Mouse (Mus musculus) heart, embryonic 14.5 days (tissue): ENCODE measurements at regions not wholly inside any gene's neighbourhood (a gene's known extent, or its start where the extent isn't known, plus 50 kb on each side); places are given as distances from the start of the nearest gene placed in this dataset.
"Not testable (repeated sequence)": the region's sequence is repeated elsewhere in the genome, so short reads cannot be mapped to it uniquely, and the experiment has no call there.

Source experiments
- ATAC-seq: fragments of 200-750 bp; cut with Nextera tagmentation; 2 replicates; pipeline ENCODE4 v1.8.0; 2017; ENCODE audit warnings: low read depth, moderate TSS enrichment; ENCODE audit not compliant: insufficient number of reproducible peaks, insufficient read depth, low FRiP score
- H3K27ac ChIP-seq, 2 experiments: fragments of 200-500 bp in 1 of 2; fragments of 300-500 bp in 1 of 2; sonication (generic) in 1 of 2; replicated peaks in 1 of 2; 2 replicates each; pipeline ENCODE4 v1.5.1; 2012 to 2014; ENCODE audit warnings: low read depth in 2 of 2, low read length in 2 of 2, control low read depth in 1 of 2, mild to moderate bottlenecking in 1 of 2, mixed read lengths in 1 of 2; ENCODE audit not compliant: control insufficient read depth in 1 of 2, insufficient read depth in 1 of 2
- H3K27me3 ChIP-seq: fragments of 300-500 bp; sonication (generic); 2 replicates; pipeline ENCODE4 v1.6.1; 2014; ENCODE audit warnings: mild to moderate bottlenecking, low read length, control low read depth; ENCODE audit not compliant: control insufficient read depth, insufficient read depth
- H3K36me3 ChIP-seq: fragments of 300-500 bp; sonication (generic); 2 replicates; pipeline ENCODE4 v1.6.1; 2014; ENCODE audit warnings: mild to moderate bottlenecking, control low read depth, low read length, mixed read lengths; ENCODE audit not compliant: control insufficient read depth, insufficient read depth
- H3K4me1 ChIP-seq, 2 experiments: fragments of 200-500 bp in 1 of 2; fragments of 300-500 bp in 1 of 2; sonication (generic) in 1 of 2; 2 replicates each; pipeline ENCODE4 v1.6.1; 2012 to 2014; ENCODE audit warnings: low read length in 2 of 2, control low read depth in 1 of 2, mixed read lengths in 1 of 2; ENCODE audit not compliant: control insufficient read depth in 2 of 2, insufficient read depth in 2 of 2
- H3K4me2 ChIP-seq: fragments of 300-500 bp; sonication (generic); 2 replicates; pipeline ENCODE4 v1.6.1; 2014; ENCODE audit warnings: mild to moderate bottlenecking, low read length
- H3K4me3 ChIP-seq, 2 experiments: fragments of 200-500 bp in 1 of 2; fragments of 300-500 bp in 1 of 2; sonication (generic) in 1 of 2; 2 replicates each; pipeline ENCODE4 v1.5.1; 2012 to 2014; ENCODE audit warnings: low read length in 2 of 2, mild to moderate bottlenecking in 2 of 2, control low read depth in 1 of 2, low read depth in 1 of 2, moderate library complexity in 1 of 2; ENCODE audit not compliant: control insufficient read depth in 1 of 2, insufficient read depth in 1 of 2
- H3K9ac ChIP-seq: fragments of 300-500 bp; sonication (generic); 2 replicates; pipeline ENCODE4 v1.6.1; 2014; ENCODE audit warnings: mild to moderate bottlenecking, low read length
- H3K9me3 ChIP-seq: fragments of 300-500 bp; sonication (generic); 2 replicates; pipeline ENCODE4 v1.6.1; 2016; ENCODE audit warnings: low read length, control low read depth; ENCODE audit not compliant: control insufficient read depth
- WGBS: fragments of 180-500 bp; shearing (Covaris S2); extraction: QIAGEN DNeasy Blood & Tissue Kit; methylation state at CpG from one replicate; pipeline ENCODE4 v1.1.7; 2014; 5-methylcytosine and 5-hydroxymethylcytosine counted together

DNA sequence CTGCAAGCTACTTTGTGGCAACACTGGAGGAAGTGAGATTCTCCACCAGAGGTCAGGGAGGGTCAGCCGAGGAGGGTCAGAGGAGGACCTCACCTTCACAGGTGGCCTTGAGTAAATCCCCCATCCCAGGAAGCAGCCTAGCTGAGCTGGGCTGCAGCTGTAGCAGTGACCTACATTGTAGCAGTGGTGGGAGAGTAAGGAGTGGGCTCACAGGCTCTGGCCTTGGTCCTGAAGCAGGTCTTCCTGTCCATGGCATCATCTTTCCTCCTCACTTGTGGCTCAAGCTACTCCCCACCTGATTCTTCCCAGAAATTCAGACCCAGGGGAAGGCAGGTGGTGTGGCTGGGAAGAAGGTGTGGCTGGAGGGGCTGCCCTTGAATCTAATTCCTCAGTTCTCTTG is 84.3 kb downstream of the 1810013L24Rik start:
- ATAC-seq, H3K4me2 ChIP-seq, H3K4me1 ChIP-seq, H3K9me3 ChIP-seq, H3K9ac ChIP-seq, H3K36me3 ChIP-seq, H3K27ac ChIP-seq, H3K4me3 ChIP-seq, H3K27me3 ChIP-seq: not testable (repeated sequence)
- WGBS, result 26% methylated on average over 1 of the region's 1 CpGs

- no peak overlapping the region for H3K4me2 ChIP-seq
- H3K27me3 ChIP-seq, result no peaks in the 10 kb centered on the region
- H3K27ac ChIP-seq, result no peak overlapping the region
- H3K9ac ChIP-seq, result no peak overlapping the region
- H3K36me3 ChIP-seq, result no peaks in the 10 kb centered on the region
- no peaks in the 10 kb centered on the region for H3K4me1 ChIP-seq
- WGBS, result 62% methylated on average over 6 of the region's 7 CpGs
- no peaks in the 10 kb centered on the region for H3K9me3 ChIP-seq
- no peak overlapping the region for H3K4me3 ChIP-seq
- no peak for ATAC-seq
Measured at GRCm38 (mm10) chr16:8916091-8916490, 86.2 kb downstream of the 1810013L24Rik start.

DNA sequence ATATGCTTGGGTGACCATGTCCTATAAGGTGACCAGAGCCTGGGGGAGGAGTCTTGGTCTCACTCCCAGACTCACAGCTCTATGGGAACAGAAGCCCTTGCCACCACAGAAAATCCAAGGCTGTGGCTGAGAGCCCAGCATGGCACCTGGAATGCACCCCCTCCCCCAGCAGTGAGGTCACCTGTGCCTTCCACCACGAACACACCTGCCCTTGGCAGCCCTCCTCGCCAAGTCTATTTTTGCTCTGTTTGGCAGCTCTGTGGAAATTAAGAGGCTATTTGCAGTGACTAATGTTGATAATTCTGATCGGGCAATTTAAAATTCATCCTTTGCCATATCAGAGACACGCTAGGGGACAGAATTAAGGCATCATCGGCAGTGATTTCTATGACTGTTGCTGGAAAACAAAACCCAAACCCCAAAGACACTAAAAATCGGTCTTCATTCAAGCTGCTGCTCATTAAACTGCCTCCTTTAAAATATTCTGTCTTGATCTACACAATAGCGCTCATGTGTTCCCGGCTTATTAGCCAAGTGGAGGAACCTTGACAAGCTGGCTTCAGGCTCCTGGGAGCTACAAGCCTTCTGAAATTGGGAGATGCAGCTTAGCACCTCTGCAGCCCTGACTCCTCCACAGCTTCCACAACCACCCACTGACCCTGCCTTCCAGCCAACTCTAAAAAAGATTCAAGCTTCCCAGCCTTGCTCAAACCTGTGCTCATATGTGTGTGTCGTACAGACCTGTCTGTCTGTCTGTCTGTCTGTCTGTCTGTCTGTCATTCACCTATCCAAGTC is 89.0 kb downstream of the 1810013L24Rik start:
- H3K4me2 ChIP-seq, result no peak overlapping the region
- H3K9me3 ChIP-seq, result no peaks in the 10 kb centered on the region
- no peaks in the 10 kb centered on the region for H3K4me1 ChIP-seq
- no peak for ATAC-seq
- no peaks in the 10 kb centered on the region for H3K27me3 ChIP-seq
- WGBS, result 76% methylated on average over 9 of the region's 9 CpGs
- no peaks in the 10 kb centered on the region for H3K36me3 ChIP-seq
- no peak overlapping the region for H3K27ac ChIP-seq
- no peak overlapping the region for H3K9ac ChIP-seq
- no peak overlapping the region for H3K4me3 ChIP-seq

DNA sequence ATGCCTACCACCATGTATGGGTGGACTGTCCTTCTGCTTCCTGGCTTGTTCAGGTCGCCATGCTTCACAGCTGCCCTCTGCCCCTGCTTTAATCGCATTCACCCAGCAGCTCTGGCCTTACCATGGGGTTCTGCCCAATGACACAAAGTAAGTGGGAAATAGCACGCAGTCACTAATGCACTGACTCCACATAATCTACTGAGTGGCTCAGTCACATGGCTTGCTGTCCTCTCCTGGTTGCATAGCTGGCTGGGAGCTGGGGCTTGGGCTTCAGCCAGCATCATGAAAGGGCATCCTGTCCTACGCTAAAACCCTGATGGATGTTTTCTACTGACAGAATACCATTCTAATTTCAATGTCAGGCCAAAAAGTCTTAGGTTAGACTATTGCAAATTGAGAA is 94.8 kb downstream of the 1810013L24Rik start:
- Histone ChIP-seq H3K4me3 (no peak overlapping the region), H3K27me3 (no peaks in the 10 kb centered on the region), H3K9me3 (no peaks in the 10 kb centered on the region), H3K9ac (no peak overlapping the region), H3K4me2 (no peak overlapping the region), H3K4me1 (no peaks in the 10 kb centered on the region), H3K27ac (no peak overlapping the region), H3K36me3 (no peaks in the 10 kb centered on the region)
- 83% methylated on average over 4 of the region's 4 CpGs for WGBS
- no peak for ATAC-seq

- Histone ChIP-seq H3K4me1 (no peaks in the 10 kb centered on the region), H3K9me3 (no peaks in the 10 kb centered on the region), H3K4me2 (no peak overlapping the region), H3K27me3 (no peaks in the 10 kb centered on the region), H3K36me3 (no peaks in the 10 kb centered on the region), H3K27ac (no peak overlapping the region), H3K4me3 (no peak overlapping the region), H3K9ac (no peak overlapping the region)
- no peak for ATAC-seq
Measured at GRCm38 (mm10) chr16:8931961-8932360, 102.1 kb downstream of the 1810013L24Rik start.

- no peak for ATAC-seq
- no peaks in the 10 kb centered on the region for H3K9me3 ChIP-seq
- no peaks in the 10 kb centered on the region for H3K36me3 ChIP-seq
- 86% methylated on average over 3 of the region's 3 CpGs for WGBS
- no peak overlapping the region for H3K4me3 ChIP-seq
- no peak overlapping the region for H3K9ac ChIP-seq
- no peak overlapping the region for H3K27ac ChIP-seq
- H3K27me3 ChIP-seq, result no peaks in the 10 kb centered on the region
- H3K4me1 ChIP-seq, result no peaks in the 10 kb centered on the region
- no peak overlapping the region for H3K4me2 ChIP-seq
Measured at GRCm38 (mm10) chr16:8933121-8933520, 103.2 kb downstream of the 1810013L24Rik start.

DNA sequence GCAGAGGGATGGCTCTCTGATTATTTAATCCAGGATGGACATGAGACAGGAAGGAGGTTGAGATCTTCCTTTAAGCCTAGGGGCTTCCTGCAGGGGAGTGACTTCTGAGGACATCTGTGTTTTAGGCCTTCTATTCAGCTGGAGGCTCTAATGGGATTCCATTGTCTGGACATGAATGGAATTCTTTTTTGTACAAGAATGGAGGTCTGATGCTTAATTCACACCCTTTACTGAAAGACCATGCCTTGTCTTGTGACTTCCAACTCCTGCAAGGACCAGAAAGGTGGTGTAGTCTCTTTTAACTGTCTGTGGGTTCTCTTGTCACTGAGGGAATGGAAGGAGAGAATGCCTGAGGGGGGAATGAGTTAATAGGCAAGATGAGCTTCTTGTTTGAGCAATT is 106.5 kb downstream of the 1810013L24Rik start:
- Histone ChIP-seq H3K36me3 (no peaks in the 10 kb centered on the region), H3K27me3 (no peaks in the 10 kb centered on the region), H3K4me3 (no peak overlapping the region), H3K9me3 (no peaks in the 10 kb centered on the region), H3K27ac (no peak overlapping the region), H3K4me1 (no peaks in the 10 kb centered on the region), H3K9ac (no peak overlapping the region), H3K4me2 (no peak overlapping the region)
- no peak for ATAC-seq

GRCm38 (mm10) chr16:8938516-8938915 is 108.6 kb downstream of the 1810013L24Rik start:
- no peaks in the 10 kb centered on the region for H3K9me3 ChIP-seq
- H3K36me3 ChIP-seq, result no peaks in the 10 kb centered on the region
- no peaks in the 10 kb centered on the region for H3K27me3 ChIP-seq
- no peak overlapping the region for H3K4me3 ChIP-seq
- no peak overlapping the region for H3K9ac ChIP-seq
- H3K27ac ChIP-seq, result no peak overlapping the region
- WGBS, result 24% methylated on average over 5 of the region's 5 CpGs
- no peak overlapping the region for H3K4me2 ChIP-seq
- no peaks in the 10 kb centered on the region for H3K4me1 ChIP-seq
- ATAC-seq, result no peak
